Mouse (Mus musculus) myocyte (in vitro differentiated cells): ENCODE measurements around the gene Sgpp2. TPM values are rescaled to one million over a fixed set of nuclear protein-coding genes. Genes with fewer than 3 reads are reported as not detected.

ENCODE experiments used
- H3K27me3 ChIP-seq: one replicate; pipeline ENCODE4 v1.6.1; 2011; ENCODE audit not compliant: control insufficient read depth, insufficient read depth, insufficient read length
- H3K36me3 ChIP-seq: one replicate; pipeline ENCODE4 v1.6.1; 2011; ENCODE audit not compliant: control insufficient read depth, insufficient read depth
- H3K4me2 ChIP-seq: one replicate; pipeline ENCODE4 v1.6.1; 2011; ENCODE audit warnings: low read depth, control low read depth
- H3K4me3 ChIP-seq: one replicate; pipeline ENCODE4 v1.5.1; 2011; ENCODE audit warnings: mild to moderate bottlenecking, control low read depth, moderate library complexity
- H3K79me2 ChIP-seq: one replicate; pipeline ENCODE4 v1.6.1; 2011; ENCODE audit not compliant: control insufficient read depth, insufficient read depth
- H3ac ChIP-seq: one replicate; pipeline ENCODE4 v1.6.1; 2011; ENCODE audit not compliant: control insufficient read depth, insufficient read length
- CEBPB ChIP-seq: IDR thresholded peaks from 2 replicates; pipeline ENCODE4 v1.6.1; 2011; ENCODE audit warnings: mild to moderate bottlenecking, moderate library complexity; ENCODE audit not compliant: poor library complexity, insufficient read depth, severe bottlenecking
- E2F4 ChIP-seq: IDR thresholded peaks from one replicate; pipeline ENCODE4 v1.6.1; 2011; ENCODE audit warnings: mild to moderate bottlenecking, control low read depth, moderate library complexity; ENCODE audit not compliant: insufficient read depth
- MAX ChIP-seq: IDR thresholded peaks from one replicate; pipeline ENCODE4 v1.6.1; 2011; ENCODE audit warnings: low read depth, mild to moderate bottlenecking, control low read depth
- MYOD1 ChIP-seq, 3 experiments: IDR thresholded peaks; one replicate each; pipeline ENCODE4 v1.6.1; 2011; ENCODE audit warnings: control low read depth in 2 of 3, low read depth in 2 of 3, mild to moderate bottlenecking in 2 of 3, moderate library complexity in 1 of 3; ENCODE audit not compliant: insufficient read length in 2 of 3, control insufficient read depth in 1 of 3
- MYOG ChIP-seq, 3 experiments: IDR thresholded peaks; one replicate each; pipeline ENCODE4 v1.6.1; 2011; ENCODE audit warnings: control low read depth in 2 of 3, low read depth in 2 of 3, mild to moderate bottlenecking in 2 of 3; ENCODE audit not compliant: insufficient read length in 2 of 3, control insufficient read depth in 1 of 3, insufficient read depth in 1 of 3
- POLR2A ChIP-seq: IDR thresholded peaks from one replicate; pipeline ENCODE4 v1.6.1; 2011; ENCODE audit warnings: low read depth, mild to moderate bottlenecking, control low read depth, moderate library complexity; ENCODE audit not compliant: insufficient read length
- POLR2AphosphoS2 ChIP-seq: IDR thresholded peaks from one replicate; pipeline ENCODE4 v1.6.1; 2011; ENCODE audit warnings: low read depth, control low read depth; ENCODE audit not compliant: insufficient read length
- REST ChIP-seq: IDR thresholded peaks from one replicate; pipeline ENCODE4 v1.6.1; 2011; ENCODE audit warnings: mild to moderate bottlenecking, control low read depth, moderate library complexity; ENCODE audit not compliant: insufficient read depth, insufficient read length
- SRF ChIP-seq: IDR thresholded peaks from one replicate; pipeline ENCODE4 v1.6.1; 2011; ENCODE audit warnings: low read depth; ENCODE audit not compliant: control insufficient read depth, insufficient read length
- TCF12 ChIP-seq: IDR thresholded peaks from one replicate; pipeline ENCODE4 v1.6.1; 2011; ENCODE audit warnings: mild to moderate bottlenecking, control low read depth; ENCODE audit not compliant: poor library complexity, insufficient read depth, severe bottlenecking
- TCF3 ChIP-seq: IDR thresholded peaks from one replicate; pipeline ENCODE4 v1.6.1; 2011; ENCODE audit warnings: low read depth, control low read depth; ENCODE audit not compliant: insufficient read length
- USF1 ChIP-seq: IDR thresholded peaks from one replicate; pipeline ENCODE4 v1.6.1; 2011; ENCODE audit warnings: low read depth, mild to moderate bottlenecking, control low read depth, moderate library complexity
- polyA plus RNA-seq: library from polyadenylated mRNA; unstranded; fragments of >200 nt; fragmentation: generic; extraction: Trizol; gene quantifications from one replicate; pipeline ENCODE4 v1.2.1, GENCODE M21; 2012; ENCODE audit warnings: missing spikeins

Sgpp2 gene
- polyA plus RNA-seq, 1 experiment: 0.10 TPM

DNA sequence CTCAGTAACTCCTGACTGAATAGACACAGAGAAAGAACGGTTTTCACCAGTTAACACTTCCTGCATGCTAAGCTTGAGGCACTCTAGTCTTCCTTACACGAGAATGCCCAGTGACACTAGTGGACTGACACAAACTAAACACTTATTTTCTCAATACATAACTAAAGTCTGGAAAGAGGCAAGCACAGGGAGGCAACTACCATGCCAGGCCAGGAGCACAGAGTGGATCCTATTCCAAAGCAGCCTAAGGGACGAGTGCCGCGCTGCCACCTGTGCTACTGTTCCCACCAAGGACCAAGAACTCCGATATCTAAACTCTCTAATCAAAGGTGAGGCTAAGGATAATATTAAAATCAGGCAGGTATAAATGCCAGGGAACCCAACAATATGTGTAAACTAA is 136.6 kb downstream of the Sgpp2 start:
- H3K27me3 ChIP-seq: no peaks in the 10 kb centered on the region
- TF ChIP-seq E2F4: no peak
- TF ChIP-seq POLR2A: no peak
- no peak for TF ChIP-seq MYOG (IDR thresholded peaks at IDR 0.05; ENCODE audit: control insufficient read depth in 1 of 3, insufficient read depth in 1 of 3, insufficient read length in 2 of 3, low read depth in 2 of 3)
- no peak for TF ChIP-seq MYOD1 (IDR thresholded peaks at IDR 0.05; ENCODE audit: control insufficient read depth in 1 of 3, insufficient read length in 2 of 3, low read depth in 2 of 3)
- no peak for TF ChIP-seq TCF12
- TF ChIP-seq REST: no peak
- TF ChIP-seq USF1: no peak
- TF ChIP-seq MAX: no peak
- no peak for TF ChIP-seq POLR2AphosphoS2
- no peak overlapping the region for H3ac ChIP-seq
- H3K79me2 ChIP-seq: no peaks in the 10 kb centered on the region
- H3K4me3 ChIP-seq: no peak overlapping the region
- H3K4me2 ChIP-seq: no peak overlapping the region
- peaks cover 53% of the 10 kb centered on the region for H3K36me3 ChIP-seq

DNA sequence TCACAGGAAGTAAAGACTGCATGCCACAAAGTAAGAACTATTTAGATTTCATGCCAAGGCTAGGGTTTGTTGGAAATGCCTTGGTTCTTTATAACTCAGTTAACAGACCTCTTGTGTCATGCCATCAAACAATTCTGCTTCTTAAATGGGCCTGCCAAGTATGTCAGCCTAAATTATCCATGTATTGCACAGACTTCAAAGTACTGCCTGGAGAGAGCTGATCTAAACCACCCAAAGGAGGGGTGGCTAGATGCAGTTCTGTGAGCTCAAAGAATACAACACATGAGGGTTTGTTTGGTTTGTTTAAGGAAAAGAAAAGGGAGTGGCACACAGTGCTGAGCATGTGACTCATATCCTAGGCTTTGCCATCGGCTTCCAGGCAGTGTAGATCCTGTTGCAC is 137.9 kb downstream of the Sgpp2 start:
- H3K4me2 ChIP-seq: peak overlapping the region; percentile 42
- H3ac ChIP-seq: no peak overlapping the region
- no peak overlapping the region for H3K4me3 ChIP-seq
- H3K27me3 ChIP-seq: no peaks in the 10 kb centered on the region
- no peaks in the 10 kb centered on the region for H3K79me2 ChIP-seq
- TF ChIP-seq MYOD1 (IDR thresholded peaks at IDR 0.05; ENCODE audit: control insufficient read depth in 1 of 3, insufficient read length in 2 of 3, low read depth in 2 of 3) (no peak), MAX (no peak), E2F4 (no peak), MYOG (IDR thresholded peaks at IDR 0.05; ENCODE audit: control insufficient read depth in 1 of 3, insufficient read depth in 1 of 3, insufficient read length in 2 of 3, low read depth in 2 of 3) (no peak), CEBPB (no peak), USF1 (peak; percentile 79), TCF12 (no peak), TCF3 (no peak)
- H3K36me3 ChIP-seq: peaks cover 56% of the 10 kb centered on the region

DNA sequence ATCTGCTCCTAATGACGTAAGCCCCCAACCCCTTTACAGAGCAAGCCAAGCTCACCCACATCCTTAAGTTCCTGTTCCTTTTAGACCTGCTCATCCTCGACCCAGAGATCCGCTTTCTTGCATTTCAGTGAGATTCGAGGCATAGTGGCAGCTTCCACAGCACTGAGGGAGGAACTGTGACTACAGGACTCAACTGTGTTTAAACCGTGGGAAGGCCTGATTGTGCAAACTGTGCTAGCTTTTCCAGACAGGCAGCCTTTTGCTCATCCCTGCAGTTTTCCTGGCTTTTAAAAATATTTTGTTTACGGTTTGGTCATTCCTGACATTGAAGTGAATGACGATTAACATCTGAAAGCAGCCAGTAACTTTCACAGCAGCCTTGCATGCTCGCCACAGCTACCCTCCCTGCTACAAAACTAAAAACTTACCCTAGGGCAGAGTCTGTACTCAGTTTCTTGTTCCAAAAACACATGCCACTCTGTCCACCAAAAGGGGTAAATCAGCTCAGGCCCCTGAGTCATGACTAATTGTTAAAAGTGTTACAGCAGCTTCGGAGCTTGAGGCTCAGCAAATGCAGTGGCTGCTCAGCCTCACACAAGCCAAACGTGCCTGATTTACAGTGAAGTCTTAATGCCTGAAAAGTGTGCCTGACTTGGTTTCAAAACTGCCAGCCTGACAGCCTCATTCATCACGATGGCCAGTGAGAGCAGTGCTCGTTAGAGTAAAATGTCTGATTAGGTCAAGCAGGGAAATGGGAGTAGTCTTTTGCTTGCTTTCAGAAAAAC is 141.1 kb downstream of the Sgpp2 start:
- Histone ChIP-seq H3ac (no peak overlapping the region), H3K36me3 (peaks cover 61% of the 10 kb centered on the region), H3K79me2 (no peaks in the 10 kb centered on the region), H3K4me2 (no peak overlapping the region), H3K4me3 (no peak overlapping the region), H3K27me3 (no peaks in the 10 kb centered on the region)
- TF ChIP-seq E2F4: no peak
- no peak for TF ChIP-seq CEBPB
- no peak for TF ChIP-seq SRF
- TF ChIP-seq POLR2AphosphoS2: no peak
- no peak for TF ChIP-seq POLR2A
- no peak for TF ChIP-seq USF1
- no peak for TF ChIP-seq TCF3
- TF ChIP-seq MYOG (IDR thresholded peaks at IDR 0.05; ENCODE audit: control insufficient read depth in 1 of 3, insufficient read depth in 1 of 3, insufficient read length in 2 of 3, low read depth in 2 of 3): no peak
- no peak for TF ChIP-seq MYOD1 (IDR thresholded peaks at IDR 0.05; ENCODE audit: control insufficient read depth in 1 of 3, insufficient read length in 2 of 3, low read depth in 2 of 3)
- no peak for TF ChIP-seq MAX
- TF ChIP-seq TCF12: no peak
- TF ChIP-seq REST: no peak

DNA sequence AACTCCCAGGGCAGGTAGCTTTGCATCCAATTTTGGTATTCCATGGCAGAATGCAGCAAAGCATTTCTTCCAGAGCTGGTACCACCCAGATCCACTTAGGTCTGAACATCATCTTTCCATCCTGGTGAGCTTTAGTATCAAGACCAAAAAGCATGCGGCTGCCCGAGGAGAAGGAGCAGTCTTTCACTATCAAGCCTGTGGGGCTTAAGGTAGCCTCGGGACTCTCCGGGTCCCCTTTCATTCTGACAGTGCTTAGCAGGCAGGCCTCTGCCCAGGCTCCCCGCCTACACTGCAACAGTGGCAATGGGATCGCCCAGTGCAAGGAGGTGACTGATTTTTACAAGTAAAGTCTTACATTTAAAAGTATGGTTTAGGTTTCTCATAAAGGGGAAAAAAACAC is 142.4 kb downstream of the Sgpp2 start:
- no peak overlapping the region for H3K4me2 ChIP-seq
- no peaks in the 10 kb centered on the region for H3K79me2 ChIP-seq
- TF ChIP-seq TCF3: no peak
- no peak for TF ChIP-seq MAX
- TF ChIP-seq MYOG (IDR thresholded peaks at IDR 0.05; ENCODE audit: control insufficient read depth in 1 of 3, insufficient read depth in 1 of 3, insufficient read length in 2 of 3, low read depth in 2 of 3): no peak
- TF ChIP-seq POLR2A: no peak
- TF ChIP-seq SRF: no peak
- TF ChIP-seq MYOD1 (IDR thresholded peaks at IDR 0.05; ENCODE audit: control insufficient read depth in 1 of 3, insufficient read length in 2 of 3, low read depth in 2 of 3): no peak
- no peak for TF ChIP-seq TCF12
- TF ChIP-seq CEBPB: no peak
- TF ChIP-seq REST: no peak
- TF ChIP-seq POLR2AphosphoS2: no peak
- no peak for TF ChIP-seq E2F4
- TF ChIP-seq USF1: no peak
- H3K27me3 ChIP-seq: no peaks in the 10 kb centered on the region
- H3ac ChIP-seq: no peak overlapping the region
- H3K36me3 ChIP-seq: peaks cover 68% of the 10 kb centered on the region
- H3K4me3 ChIP-seq: no peak overlapping the region
